Mouse (Mus musculus): Measurements from ENCODE around the gene Gpr68. TPM values are rescaled to one million over a fixed set of nuclear protein-coding genes. Genes with fewer than 3 reads are reported as not detected.
A peak's percentile ranks its signal among the peaks of the same experiment; 100 is the strongest.

Gpr68 gene
- polyA plus RNA-seq, 1 experiment, result 0.07 TPM

GRCm38 (mm10) chr12:100906861-100907260 is 1.1 kb downstream of the Gpr68 start:
- peaks cover 19% of the 10 kb centered on the region for H3K27me3 ChIP-seq (ENCODE audit: control insufficient read depth, insufficient read depth, insufficient read length)
- no peaks in the 10 kb centered on the region for H3K36me3 ChIP-seq (ENCODE audit: control insufficient read depth, insufficient read depth)
- no peak overlapping the region for H3ac ChIP-seq (ENCODE audit: control insufficient read depth, insufficient read length)
- TF ChIP-seq POLR2A (IDR thresholded peaks at IDR 0.05; ENCODE audit: insufficient read length, low read depth) (no peak), REST (IDR thresholded peaks at IDR 0.05; ENCODE audit: insufficient read depth, insufficient read length) (no peak)
- no peaks in the 10 kb centered on the region for H3K79me2 ChIP-seq (ENCODE audit: control insufficient read depth, insufficient read depth)
- H3K4me3 ChIP-seq, result no peak overlapping the region
- H3K4me2 ChIP-seq (ENCODE audit: low read depth), result no peak overlapping the region

- no peak overlapping the region for H3K4me2 ChIP-seq (ENCODE audit: low read depth)
- H3ac ChIP-seq (ENCODE audit: control insufficient read depth, insufficient read length), result no peak overlapping the region
- H3K4me3 ChIP-seq, result no peak overlapping the region
- no peaks in the 10 kb centered on the region for H3K79me2 ChIP-seq (ENCODE audit: control insufficient read depth, insufficient read depth)
- peaks cover 49% of the 10 kb centered on the region for H3K27me3 ChIP-seq (ENCODE audit: control insufficient read depth, insufficient read depth, insufficient read length)
- no peaks in the 10 kb centered on the region for H3K36me3 ChIP-seq (ENCODE audit: control insufficient read depth, insufficient read depth)
- TF ChIP-seq REST (IDR thresholded peaks at IDR 0.05; ENCODE audit: insufficient read depth, insufficient read length) (no peak), E2F4 (IDR thresholded peaks at IDR 0.05; ENCODE audit: insufficient read depth) (no peak), SRF (IDR thresholded peaks at IDR 0.05; ENCODE audit: control insufficient read depth, insufficient read length, low read depth) (no peak), MAX (IDR thresholded peaks at IDR 0.05; ENCODE audit: low read depth) (no peak), POLR2A (IDR thresholded peaks at IDR 0.05; ENCODE audit: insufficient read length, low read depth) (no peak), MYOG (IDR thresholded peaks at IDR 0.05; ENCODE audit: control insufficient read depth in 1 of 3, insufficient read depth in 1 of 3, insufficient read length in 2 of 3, low read depth in 2 of 3) (no peak), TCF3 (IDR thresholded peaks at IDR 0.05; ENCODE audit: insufficient read length, low read depth) (no peak), TCF12 (IDR thresholded peaks at IDR 0.05; ENCODE audit: insufficient read depth, poor library complexity, severe bottlenecking) (no peak), USF1 (IDR thresholded peaks at IDR 0.05; ENCODE audit: low read depth) (no peak), MYOD1 (IDR thresholded peaks at IDR 0.05; ENCODE audit: control insufficient read depth in 1 of 3, insufficient read length in 2 of 3, low read depth in 2 of 3) (no peak), CEBPB (IDR thresholded peaks at IDR 0.05; ENCODE audit: insufficient read depth, poor library complexity, severe bottlenecking) (no peak), POLR2AphosphoS2 (IDR thresholded peaks at IDR 0.05; ENCODE audit: insufficient read length, low read depth) (no peak)
Measured at GRCm38 (mm10) chr12:100903761-100904160, 4.2 kb downstream of the Gpr68 start.

GRCm38 (mm10) chr12:100901386-100901785 is 6.6 kb downstream of the Gpr68 start:
- Histone ChIP-seq H3K4me3 (no peak overlapping the region), H3K36me3 (ENCODE audit: control insufficient read depth, insufficient read depth) (no peaks in the 10 kb centered on the region), H3K79me2 (ENCODE audit: control insufficient read depth, insufficient read depth) (no peaks in the 10 kb centered on the region), H3K27me3 (ENCODE audit: control insufficient read depth, insufficient read depth, insufficient read length) (peaks cover 47% of the 10 kb centered on the region), H3K4me2 (ENCODE audit: low read depth) (no peak overlapping the region), H3ac (ENCODE audit: control insufficient read depth, insufficient read length) (no peak overlapping the region)
- no peak for TF ChIP-seq MYOG (IDR thresholded peaks at IDR 0.05; ENCODE audit: control insufficient read depth in 1 of 3, insufficient read depth in 1 of 3, insufficient read length in 2 of 3, low read depth in 2 of 3)
- TF ChIP-seq POLR2A (IDR thresholded peaks at IDR 0.05; ENCODE audit: insufficient read length, low read depth), result no peak
- no peak for TF ChIP-seq E2F4 (IDR thresholded peaks at IDR 0.05; ENCODE audit: insufficient read depth)
- TF ChIP-seq USF1 (IDR thresholded peaks at IDR 0.05; ENCODE audit: low read depth), result no peak
- no peak for TF ChIP-seq TCF12 (IDR thresholded peaks at IDR 0.05; ENCODE audit: insufficient read depth, poor library complexity, severe bottlenecking)
- no peak for TF ChIP-seq CEBPB (IDR thresholded peaks at IDR 0.05; ENCODE audit: insufficient read depth, poor library complexity, severe bottlenecking)
- no peak for TF ChIP-seq POLR2AphosphoS2 (IDR thresholded peaks at IDR 0.05; ENCODE audit: insufficient read length, low read depth)
- TF ChIP-seq SRF (IDR thresholded peaks at IDR 0.05; ENCODE audit: control insufficient read depth, insufficient read length, low read depth), result no peak
- no peak for TF ChIP-seq TCF3 (IDR thresholded peaks at IDR 0.05; ENCODE audit: insufficient read length, low read depth)
- TF ChIP-seq MAX (IDR thresholded peaks at IDR 0.05; ENCODE audit: low read depth), result no peak
- no peak for TF ChIP-seq REST (IDR thresholded peaks at IDR 0.05; ENCODE audit: insufficient read depth, insufficient read length)

DNA sequence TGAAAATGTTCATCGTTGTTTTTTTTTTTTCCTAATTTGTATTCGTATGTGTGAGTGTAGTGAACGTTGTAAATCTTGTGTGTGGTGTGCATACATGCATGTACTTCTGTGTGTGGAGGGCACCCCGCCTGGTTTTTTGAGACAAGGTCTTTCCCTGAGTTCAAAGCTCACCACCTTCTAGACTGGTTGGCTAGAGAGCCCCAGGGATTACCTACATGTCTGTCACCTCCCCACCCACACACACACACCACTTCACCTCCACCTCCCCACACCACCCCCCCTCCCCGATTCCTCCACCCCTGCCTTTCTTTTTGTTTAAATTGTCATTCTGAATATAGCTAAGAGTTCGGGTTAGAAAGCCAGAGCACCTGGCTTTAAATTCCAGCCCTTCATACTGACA is 7.1 kb downstream of the Gpr68 start:
- no peak overlapping the region for H3K4me2 ChIP-seq (ENCODE audit: low read depth)
- no peak for TF ChIP-seq TCF12 (IDR thresholded peaks at IDR 0.05; ENCODE audit: insufficient read depth, poor library complexity, severe bottlenecking)
- no peak for TF ChIP-seq E2F4 (IDR thresholded peaks at IDR 0.05; ENCODE audit: insufficient read depth)
- no peak for TF ChIP-seq REST (IDR thresholded peaks at IDR 0.05; ENCODE audit: insufficient read depth, insufficient read length)
- H3K36me3 ChIP-seq (ENCODE audit: control insufficient read depth, insufficient read depth), result no peaks in the 10 kb centered on the region
- peaks cover 47% of the 10 kb centered on the region for H3K27me3 ChIP-seq (ENCODE audit: control insufficient read depth, insufficient read depth, insufficient read length)
- H3K4me3 ChIP-seq, result no peak overlapping the region
- no peak overlapping the region for H3ac ChIP-seq (ENCODE audit: control insufficient read depth, insufficient read length)
- H3K79me2 ChIP-seq (ENCODE audit: control insufficient read depth, insufficient read depth), result no peaks in the 10 kb centered on the region

DNA sequence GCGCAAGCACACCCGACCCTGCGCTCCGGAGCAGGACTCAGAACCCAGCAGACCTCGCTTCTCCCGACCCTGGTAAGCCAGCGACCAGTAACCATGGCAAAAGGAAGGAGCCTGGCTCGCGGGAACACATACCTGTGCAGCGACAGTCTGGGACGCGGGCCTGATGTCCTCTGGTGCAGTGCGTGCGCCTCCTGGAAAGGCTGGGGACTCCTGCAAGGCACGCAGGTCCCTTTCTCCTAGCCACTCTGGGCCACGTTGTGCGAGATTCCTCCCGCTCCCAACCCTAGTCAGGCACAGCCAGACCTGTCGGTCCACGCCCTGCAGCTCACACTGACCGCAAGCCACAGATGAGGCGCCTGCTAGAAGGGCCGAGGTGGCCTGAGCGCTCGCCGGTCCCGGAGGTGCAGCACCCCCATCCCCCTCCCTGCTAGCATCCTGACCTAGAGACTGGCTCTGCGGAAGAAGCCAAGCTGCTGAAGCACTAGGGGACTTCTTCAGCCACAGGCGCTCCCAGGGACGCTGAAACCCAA is 8.8 kb downstream of the Gpr68 start:
- no peak for TF ChIP-seq TCF3 (IDR thresholded peaks at IDR 0.05; ENCODE audit: insufficient read length, low read depth)
- TF ChIP-seq MYOD1 (IDR thresholded peaks at IDR 0.05; ENCODE audit: control insufficient read depth in 1 of 3, insufficient read length in 2 of 3, low read depth in 2 of 3), result peak in 1 of 3 experiments; percentile 9
- TF ChIP-seq TCF12 (IDR thresholded peaks at IDR 0.05; ENCODE audit: insufficient read depth, poor library complexity, severe bottlenecking), result no peak
- TF ChIP-seq MYOG (IDR thresholded peaks at IDR 0.05; ENCODE audit: control insufficient read depth in 1 of 3, insufficient read depth in 1 of 3, insufficient read length in 2 of 3, low read depth in 2 of 3), result no peak
- no peak for TF ChIP-seq E2F4 (IDR thresholded peaks at IDR 0.05; ENCODE audit: insufficient read depth)
- TF ChIP-seq POLR2A (IDR thresholded peaks at IDR 0.05; ENCODE audit: insufficient read length, low read depth), result no peak
- TF ChIP-seq MAX (IDR thresholded peaks at IDR 0.05; ENCODE audit: low read depth), result no peak
- Histone ChIP-seq H3K79me2 (ENCODE audit: control insufficient read depth, insufficient read depth) (no peaks in the 10 kb centered on the region), H3ac (ENCODE audit: control insufficient read depth, insufficient read length) (no peak overlapping the region), H3K4me2 (ENCODE audit: low read depth) (peak overlapping the region; percentile 30), H3K4me3 (no peak overlapping the region), H3K36me3 (ENCODE audit: control insufficient read depth, insufficient read depth) (no peaks in the 10 kb centered on the region), H3K27me3 (ENCODE audit: control insufficient read depth, insufficient read depth, insufficient read length) (peaks cover 47% of the 10 kb centered on the region)
